Mouse (Mus musculus) adrenal gland, adult (tissue): Measurements from ENCODE around the gene Edrf1.

Experiments used
- DNase-seq, 2 experiments: peaks; one replicate each; pipeline ENCODE4 v3.0.0; 2022 to 2023; ENCODE audit warnings: low spot score in 1 of 2; ENCODE audit not compliant: inconsistent age in 2 of 2

Gene Edrf1

GRCm38 (mm10) chr7:133637361-133638305, at the start of gene Edrf1:
Gene Edrf1, plus strand, starts transcription at chr7:133637543.
- peak; percentile 99 for DNase-seq

GRCm38 (mm10) chr7:133591750-133592149, 45.6 kb upstream of the Edrf1 start:
- DNase-seq: no peak

GRCm38 (mm10) chr7:133600558-133600957, 36.8 kb upstream of the Edrf1 start:
- DNase-seq: no peak

- no peak for DNase-seq
Observed at GRCm38 (mm10) chr7:133602058-133602457, 35.3 kb upstream of the Edrf1 start, which contains the start of gene Tex36. Gene Tex36, minus strand, starts transcription at chr7:133602158.

GRCm38 (mm10) chr7:133603156-133603555, 34.2 kb upstream of the Edrf1 start:
- no peak for DNase-seq

- DNase-seq: no peak
Observed at GRCm38 (mm10) chr7:133604427-133605081, 32.8 kb upstream of the Edrf1 start.

GRCm38 (mm10) chr7:133607331-133607730, 30.0 kb upstream of the Edrf1 start:
- no peak for DNase-seq

GRCm38 (mm10) chr7:133607883-133608575, 29.3 kb upstream of the Edrf1 start:
- no peak for DNase-seq

- DNase-seq: no peak
Observed at GRCm38 (mm10) chr7:133608631-133609340, 28.6 kb upstream of the Edrf1 start.

GRCm38 (mm10) chr7:133609585-133609984, 27.8 kb upstream of the Edrf1 start:
- no peak for DNase-seq

- DNase-seq: no peak
Observed at GRCm38 (mm10) chr7:133612981-133613380, 24.4 kb upstream of the Edrf1 start.

GRCm38 (mm10) chr7:133620721-133621120, 16.6 kb upstream of the Edrf1 start:
- peak; percentile 34 to 71 for DNase-seq

GRCm38 (mm10) chr7:133623226-133623625, 14.1 kb upstream of the Edrf1 start:
- DNase-seq: peak; percentile 48 to 81

- peak in 1 of 2 experiments; percentile 27 for DNase-seq
Observed at GRCm38 (mm10) chr7:133627184-133627936, 10.0 kb upstream of the Edrf1 start.

- DNase-seq: peak; percentile 33 to 76
Observed at GRCm38 (mm10) chr7:133630821-133631220, 6.5 kb upstream of the Edrf1 start.

GRCm38 (mm10) chr7:133632476-133632875, 4.9 kb upstream of the Edrf1 start:
- peak; percentile 57 to 84 for DNase-seq

GRCm38 (mm10) chr7:133634932-133635650, 2.3 kb upstream of the Edrf1 start:
- no peak for DNase-seq

- peak; percentile 89 to 96 for DNase-seq
Observed at GRCm38 (mm10) chr7:133636738-133637352, 498 bp upstream of the Edrf1 start.

- DNase-seq: peak; percentile 51 to 81
Observed at GRCm38 (mm10) chr7:133638306-133638705, 963 bp downstream of the Edrf1 start.
